Mouse (Mus musculus): Measurements from ENCODE around the gene Rbm38.

Gene Rbm38

DNA sequence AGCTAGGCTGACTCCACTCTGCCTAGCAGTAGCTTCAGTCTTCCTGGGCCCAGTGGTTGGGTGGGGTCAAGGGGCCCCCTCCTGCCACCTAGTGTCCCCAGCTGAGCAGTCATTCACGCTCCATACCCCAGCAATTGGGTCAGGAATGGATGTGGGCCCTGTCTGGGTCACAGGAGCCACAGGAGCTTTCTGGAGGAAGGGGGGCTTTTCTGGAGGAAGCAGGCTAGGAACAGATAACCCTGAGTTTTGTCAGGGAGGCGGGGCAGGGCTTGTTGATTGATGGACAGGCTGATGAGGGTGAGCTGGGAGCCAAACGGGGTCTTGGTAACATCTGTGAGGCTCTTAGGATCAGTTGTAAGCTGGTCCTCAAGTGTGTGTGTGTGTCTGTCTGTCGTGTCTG, 16.3 kb downstream of the Rbm38 start:
- DNase-seq (ENCODE audit: low spot score): no peak

DNA sequence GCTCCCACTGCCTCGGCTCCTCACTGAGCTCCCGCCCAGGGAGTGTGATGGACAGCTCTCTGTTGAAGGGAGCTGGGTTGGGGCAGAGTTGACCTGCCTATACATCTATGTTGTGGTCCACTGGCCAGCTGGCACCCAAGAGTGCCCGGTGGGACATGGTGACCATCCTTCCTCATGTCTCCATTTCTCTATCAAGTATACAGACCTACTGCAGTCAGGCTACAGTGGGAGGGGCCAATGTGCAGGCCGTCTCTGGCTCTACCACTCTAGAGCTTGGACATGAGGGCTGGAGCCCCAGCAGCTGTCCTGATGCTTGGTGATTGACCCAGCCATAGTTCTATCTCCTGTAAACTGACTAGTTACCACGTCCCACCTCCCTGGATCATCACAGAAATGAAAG, 17.0 kb downstream of the Rbm38 start:
- DNase-seq (ENCODE audit: low spot score): no peak

DNA sequence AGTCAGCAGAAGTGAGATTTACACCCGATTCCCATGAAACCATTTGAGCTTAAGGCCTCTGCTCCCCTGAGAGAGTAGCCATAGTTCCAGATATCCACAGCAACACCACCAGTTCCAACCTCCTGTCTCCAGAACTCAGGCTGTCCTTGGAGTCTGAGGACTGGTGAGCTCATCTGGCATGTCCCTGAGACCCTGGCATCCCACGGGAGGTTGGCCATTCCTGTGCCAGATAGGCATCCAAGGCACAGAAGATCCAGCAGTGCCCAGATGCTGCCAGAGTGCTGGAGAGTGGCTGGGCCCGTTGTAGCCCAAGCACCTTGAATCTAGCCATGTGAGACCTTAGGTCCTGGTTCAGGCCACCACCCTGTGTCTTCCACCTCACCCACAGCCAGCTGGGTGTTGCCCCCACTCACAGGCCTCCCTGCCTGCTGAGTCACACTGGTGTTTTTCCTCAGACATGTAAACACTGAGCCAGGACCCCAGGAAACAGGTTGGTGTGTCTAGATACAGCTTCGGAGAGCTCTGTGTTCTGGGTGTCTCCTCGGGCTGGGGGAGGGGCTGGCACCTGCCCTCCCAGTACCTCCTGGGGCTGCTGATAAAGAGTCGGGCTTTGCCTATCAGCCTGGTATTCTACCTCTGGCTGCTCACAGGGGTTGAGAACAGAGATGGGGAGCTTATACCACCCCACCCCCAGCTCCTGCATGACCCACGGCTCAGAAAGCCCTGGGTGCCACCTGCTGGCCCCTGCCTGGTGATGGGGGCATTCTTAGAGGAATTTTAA, 17.7 kb downstream of the Rbm38 start:
- DNase-seq (ENCODE audit: low spot score): no peak

- no peak for DNase-seq (ENCODE audit: low spot score)
Observed at GRCm38 (mm10) chr2:173039041-173039440, 18.7 kb downstream of the Rbm38 start.

GRCm38 (mm10) chr2:173040803-173041202, 20.5 kb downstream of the Rbm38 start:
- DNase-seq (ENCODE audit: low spot score): no peak

DNA sequence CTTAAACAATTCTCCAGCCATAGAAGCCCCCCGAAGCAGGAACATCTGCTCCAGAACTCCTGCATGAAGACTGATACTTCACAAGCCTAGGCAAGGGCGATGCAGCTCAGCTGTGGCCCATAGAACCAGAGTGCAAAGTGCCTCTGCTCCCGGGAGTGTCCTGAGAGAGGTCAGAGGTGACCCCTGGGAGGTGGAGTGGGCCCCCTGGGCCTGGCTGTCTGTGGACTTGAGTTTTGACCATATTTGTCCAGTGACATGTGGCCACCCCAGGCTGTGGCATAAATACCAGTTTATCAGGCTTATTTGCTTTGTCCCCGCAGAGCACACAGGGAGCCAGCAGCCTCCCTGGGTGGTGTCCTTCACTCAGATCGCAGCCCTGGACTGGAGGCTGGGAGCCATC, 20.9 kb downstream of the Rbm38 start:
- DNase-seq (ENCODE audit: low spot score): no peak

GRCm38 (mm10) chr2:173041893-173042292, 21.6 kb downstream of the Rbm38 start:
- DNase-seq (ENCODE audit: low spot score): no peak

DNA sequence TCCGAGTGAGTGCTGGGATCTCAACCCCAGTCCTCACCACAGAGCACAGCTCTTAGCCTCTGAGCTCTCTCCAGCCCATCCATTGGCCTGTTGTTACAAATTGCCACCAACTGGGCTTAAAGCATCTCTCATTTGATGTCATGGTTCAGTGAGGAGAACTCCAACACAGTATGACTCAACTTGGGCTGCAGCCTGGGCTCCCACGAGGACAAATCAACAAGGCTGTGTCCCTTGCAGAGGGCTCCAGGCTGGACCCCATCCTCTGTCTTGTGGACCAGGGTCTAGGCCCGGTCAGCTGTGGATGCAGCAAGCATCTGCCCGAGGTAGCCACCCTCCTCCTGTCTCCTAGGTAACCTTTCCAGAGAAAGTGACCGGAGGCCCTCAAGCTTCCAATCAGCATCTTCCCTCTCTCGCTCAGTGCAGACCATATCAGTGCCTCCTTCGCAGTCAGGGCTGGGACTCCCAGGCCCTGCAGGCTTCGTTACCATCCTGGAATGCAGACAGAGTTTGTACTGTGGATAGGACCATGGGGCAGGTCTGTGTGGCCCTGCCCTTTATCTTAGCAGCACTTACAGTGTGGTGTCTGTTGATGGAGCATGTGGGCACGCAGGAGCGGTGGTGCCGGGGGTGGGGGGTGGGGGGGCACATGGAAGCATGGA, 22.3 kb downstream of the Rbm38 start:
- DNase-seq (ENCODE audit: low spot score): no peak

DNA sequence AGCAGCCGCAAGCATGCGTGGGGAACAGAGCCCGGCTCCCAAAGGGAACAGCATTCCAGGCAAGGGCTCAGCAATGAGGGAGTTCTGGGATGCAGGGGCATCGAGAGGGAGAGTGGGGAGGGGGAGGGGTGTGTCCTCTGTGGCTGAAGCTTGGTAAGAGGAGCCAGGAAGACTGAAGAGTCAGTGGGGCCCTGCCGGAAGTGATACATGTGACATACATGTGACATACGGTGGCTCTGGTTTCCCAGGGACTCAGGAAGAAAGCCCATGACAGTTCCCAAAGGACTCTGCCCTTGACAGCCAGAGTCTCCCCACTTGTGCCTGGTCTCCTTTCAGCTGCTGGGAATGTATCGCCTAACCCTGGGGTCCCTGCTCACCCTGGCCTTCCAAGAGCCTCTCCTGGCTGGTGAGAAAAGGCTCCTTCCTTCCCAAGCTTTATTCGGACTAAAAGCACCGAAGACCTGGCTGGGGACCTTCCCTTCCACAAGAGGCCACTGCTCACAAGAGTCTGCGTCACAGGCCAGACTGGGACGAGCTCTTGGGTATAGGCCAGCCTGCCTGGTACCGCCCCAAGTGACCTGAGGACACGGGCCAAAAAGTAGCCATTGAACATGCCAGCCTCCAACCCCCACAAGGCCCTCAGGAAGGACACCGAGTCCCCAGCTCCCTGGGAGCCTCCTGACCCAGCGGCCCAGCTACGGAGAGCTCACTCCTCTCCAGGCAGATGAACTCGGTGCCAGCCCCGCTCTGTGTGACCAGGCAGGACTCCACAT, 24.1 kb downstream of the Rbm38 start:
- DNase-seq (ENCODE audit: low spot score): no peak

DNA sequence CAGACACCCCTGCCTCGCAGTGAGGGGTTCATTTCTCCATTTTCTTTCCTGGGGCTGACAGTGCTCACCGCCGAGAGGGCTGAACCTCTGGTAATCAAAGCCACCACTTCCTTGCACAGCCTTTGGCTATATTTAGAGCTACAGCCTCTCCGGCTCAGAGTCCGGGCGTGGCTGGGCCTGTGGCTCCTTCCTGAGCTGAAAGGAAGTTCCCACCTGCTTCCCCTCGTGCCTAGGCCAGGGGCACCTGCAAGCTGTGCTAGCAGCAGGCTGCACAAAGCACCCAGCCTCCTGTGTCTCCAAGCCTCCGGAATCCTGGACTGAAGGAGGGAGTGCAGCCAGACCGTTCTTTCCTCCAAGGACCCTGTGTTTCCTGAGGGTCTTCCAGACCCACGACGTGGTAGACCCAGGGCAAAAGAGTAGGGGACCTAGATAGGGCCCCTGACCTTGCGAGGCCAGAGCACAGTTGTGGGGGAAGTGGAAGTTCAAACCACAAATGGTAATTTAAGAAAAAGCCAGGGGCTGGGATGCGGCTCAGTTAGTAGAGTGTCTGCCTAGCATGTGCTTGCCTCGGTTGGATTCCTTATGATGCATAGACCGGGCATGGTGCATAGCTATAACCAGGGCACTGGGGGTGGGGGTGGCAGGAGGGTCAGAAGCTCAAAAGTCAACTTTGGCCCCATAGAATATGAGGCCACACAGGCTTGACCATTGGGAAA, 26.4 kb downstream of the Rbm38 start:
- DNase-seq (ENCODE audit: low spot score): no peak

DNA sequence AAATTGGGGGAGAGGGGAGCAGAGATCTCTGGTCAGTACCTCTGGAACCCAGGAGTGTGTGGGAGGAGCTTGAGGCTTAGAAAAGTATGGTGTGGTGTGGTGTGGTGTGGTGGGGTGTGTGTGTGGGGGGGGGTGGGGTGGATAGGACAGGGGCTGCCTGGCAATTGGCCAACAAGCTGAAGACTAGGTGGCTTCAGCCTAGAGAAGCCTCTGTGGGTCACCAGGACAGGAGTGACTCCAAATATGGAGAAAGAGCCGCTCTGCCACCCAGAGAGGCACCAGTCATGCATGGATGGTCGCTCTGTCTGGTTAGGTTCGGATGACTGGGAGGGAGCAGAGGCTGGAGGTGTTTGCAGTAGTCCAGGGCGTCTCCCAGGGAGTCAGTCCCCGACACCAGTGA, 27.2 kb downstream of the Rbm38 start:
- no peak for DNase-seq (ENCODE audit: low spot score)

GRCm38 (mm10) chr2:173048041-173048745, 27.9 kb downstream of the Rbm38 start:
- no peak for DNase-seq (ENCODE audit: low spot score)

DNA sequence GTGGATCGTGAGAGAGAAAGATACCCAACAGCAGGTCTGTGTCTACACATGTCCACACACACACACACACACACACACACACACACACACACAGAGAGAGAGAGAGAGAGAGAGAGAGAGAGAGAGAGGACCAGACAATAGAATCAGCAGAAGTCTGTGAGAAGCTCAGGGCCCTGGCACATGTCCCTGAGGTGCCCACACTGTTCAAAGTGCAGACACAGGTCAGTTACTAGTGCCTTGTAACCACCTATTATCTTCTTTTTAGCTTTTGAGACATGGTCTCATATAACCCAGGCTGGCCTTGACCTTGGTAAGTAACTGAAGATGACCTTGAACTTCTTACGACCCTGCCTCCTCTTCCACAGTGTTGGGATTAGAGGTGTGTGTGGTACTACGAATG, 28.9 kb downstream of the Rbm38 start:
- no peak for DNase-seq (ENCODE audit: low spot score)

GRCm38 (mm10) chr2:173049817-173050216, 29.5 kb downstream of the Rbm38 start:
- no peak for DNase-seq (ENCODE audit: low spot score)

DNA sequence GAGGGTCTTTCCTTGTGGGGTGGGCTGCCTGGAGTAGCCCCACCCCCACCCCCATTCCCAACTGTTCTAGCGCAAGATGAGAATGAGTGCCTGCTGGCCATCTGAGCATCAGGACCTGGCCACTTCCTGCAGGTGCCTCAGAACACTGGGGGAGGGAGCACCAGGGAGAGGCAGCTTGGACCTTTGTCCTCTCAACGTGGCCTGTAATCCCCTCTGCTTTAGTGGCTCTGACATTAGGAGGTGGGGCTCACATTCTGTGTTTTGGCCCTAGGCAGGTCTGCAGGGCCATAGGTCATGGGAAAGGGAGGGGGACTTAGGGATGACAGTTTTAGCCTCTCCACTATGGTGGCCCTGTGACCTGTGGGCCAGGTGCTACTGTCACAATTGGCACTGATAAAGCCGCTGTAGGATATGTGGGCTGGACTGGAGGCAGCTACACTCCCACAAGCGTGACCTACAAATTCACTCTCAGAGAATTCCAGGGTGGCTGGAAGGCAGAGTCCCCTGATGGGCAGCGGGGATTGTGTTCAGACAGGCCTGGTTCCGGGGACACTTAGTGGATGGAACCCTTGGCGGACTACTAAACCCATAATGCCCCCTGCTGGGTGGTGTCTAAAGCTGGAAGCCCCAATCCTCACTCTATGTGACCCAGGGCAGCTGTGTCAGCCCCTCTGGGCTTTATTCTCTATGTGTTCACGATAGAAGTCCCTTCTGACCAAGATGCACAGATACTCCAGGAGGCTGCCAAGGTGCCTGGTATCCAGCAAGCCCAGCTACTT, 30.5 kb downstream of the Rbm38 start:
- no peak for DNase-seq (ENCODE audit: low spot score)

DNA sequence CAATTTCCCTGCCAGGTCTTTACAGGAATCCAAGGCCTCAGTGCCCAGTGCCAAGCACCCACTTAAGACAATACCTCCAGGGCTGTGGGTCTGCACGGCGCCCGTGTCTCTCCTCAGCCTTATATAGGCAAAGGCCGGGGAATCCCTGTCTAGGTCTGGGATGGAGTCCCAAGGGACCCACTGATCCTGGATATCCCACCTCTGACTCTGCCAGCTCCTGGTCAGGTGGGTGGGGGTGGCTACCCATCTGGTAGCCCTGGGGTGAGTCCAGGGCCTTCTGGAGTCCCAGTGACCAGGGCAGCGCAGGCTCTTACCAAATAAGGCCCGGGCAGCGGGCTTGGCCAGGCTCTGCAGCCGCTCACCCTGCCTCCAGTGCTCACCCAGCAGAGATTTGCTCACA, 32.6 kb downstream of the Rbm38 start:
- DNase-seq (ENCODE audit: low spot score): no peak

DNA sequence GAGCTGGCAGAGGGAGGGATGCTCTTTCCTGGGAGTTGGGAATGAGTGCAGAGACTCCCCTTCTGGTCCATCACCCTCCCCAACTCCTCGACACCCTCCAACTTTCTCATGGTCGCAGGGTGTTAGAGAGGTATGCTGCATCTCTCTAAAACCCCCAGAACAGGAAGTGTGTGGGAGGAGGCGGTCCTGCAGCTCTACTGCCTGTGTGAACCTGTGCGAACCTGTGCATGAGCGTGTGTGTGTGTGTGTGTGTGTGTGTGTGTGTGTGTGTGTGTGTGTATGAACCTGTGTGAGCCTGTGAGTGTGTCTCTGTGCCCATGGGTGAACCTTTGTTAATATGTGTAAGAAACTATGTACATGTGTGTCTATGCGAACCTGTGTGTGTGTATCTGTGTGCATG, 33.5 kb downstream of the Rbm38 start:
- no peak for DNase-seq (ENCODE audit: low spot score)

DNA sequence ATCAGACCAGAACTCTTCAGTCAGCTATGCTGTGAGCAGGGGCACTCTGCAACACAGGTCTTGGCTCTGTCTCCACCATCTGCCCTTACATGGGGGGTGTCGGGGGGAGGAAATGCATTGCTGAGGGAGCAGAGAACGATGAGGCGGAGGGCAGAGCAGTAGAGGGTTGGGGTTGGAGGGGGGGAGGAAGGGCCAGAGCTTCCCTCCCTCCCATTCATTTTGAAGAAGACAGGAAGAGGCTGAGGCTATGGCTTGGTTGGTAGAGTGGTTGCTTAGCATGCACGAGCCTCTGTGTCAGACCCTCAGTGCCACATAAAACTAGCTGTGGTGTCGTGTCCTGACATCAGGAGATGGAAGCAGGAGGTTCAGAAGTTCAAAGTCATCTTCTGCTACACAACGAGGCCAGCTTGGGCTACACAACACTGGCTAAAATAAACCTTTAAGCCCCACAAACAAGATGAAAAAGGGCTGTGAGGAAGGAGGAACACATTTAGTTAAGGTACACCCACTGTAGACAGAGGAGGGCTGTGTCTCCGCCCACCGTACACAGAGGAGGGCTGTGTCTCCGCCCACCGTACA, 36.1 kb downstream of the Rbm38 start:
- no peak for DNase-seq (ENCODE audit: low spot score)

DNA sequence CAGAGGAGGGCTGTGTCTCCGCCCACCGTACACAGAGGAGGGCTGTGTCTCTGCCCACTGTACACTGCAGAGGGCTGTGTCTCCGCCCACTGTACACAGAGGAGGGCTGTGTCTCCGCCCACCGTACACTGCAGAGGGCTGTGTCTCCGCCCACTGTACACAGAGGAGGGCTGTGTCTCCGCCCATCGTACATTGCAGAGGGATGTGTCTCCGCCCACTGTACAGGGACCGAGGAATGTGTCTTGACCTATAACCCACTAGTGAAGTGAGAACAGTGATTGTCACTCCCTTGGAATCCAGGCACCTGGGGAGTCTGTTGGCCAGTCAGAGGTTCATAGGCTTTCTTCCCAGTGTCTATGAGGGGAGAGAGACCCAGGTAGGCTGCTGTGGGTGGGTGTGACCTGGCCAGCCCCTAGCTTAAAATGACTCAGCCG, 36.6 kb downstream of the Rbm38 start:
- no peak for DNase-seq (ENCODE audit: low spot score)

DNA sequence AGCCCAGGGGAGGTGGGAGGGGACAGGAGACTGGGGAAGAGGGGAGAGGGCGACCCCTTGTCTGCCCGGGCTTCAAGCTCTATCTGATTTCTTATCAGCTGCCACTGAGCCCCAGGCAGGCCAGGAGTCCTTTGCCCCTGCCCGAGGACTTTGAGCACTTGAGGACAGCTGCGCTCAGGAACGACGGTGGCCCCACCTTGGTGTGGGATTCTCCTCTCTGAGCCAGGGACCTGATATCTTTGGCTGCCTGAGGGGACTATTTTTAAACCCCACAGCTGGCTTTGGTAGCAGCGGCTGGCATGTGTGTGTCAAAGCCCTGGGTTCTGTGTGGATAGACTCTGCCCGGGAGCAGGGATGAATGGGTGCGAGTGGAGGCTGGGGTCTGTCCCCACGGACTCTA, 37.3 kb downstream of the Rbm38 start:
- no peak for DNase-seq (ENCODE audit: low spot score)

DNA sequence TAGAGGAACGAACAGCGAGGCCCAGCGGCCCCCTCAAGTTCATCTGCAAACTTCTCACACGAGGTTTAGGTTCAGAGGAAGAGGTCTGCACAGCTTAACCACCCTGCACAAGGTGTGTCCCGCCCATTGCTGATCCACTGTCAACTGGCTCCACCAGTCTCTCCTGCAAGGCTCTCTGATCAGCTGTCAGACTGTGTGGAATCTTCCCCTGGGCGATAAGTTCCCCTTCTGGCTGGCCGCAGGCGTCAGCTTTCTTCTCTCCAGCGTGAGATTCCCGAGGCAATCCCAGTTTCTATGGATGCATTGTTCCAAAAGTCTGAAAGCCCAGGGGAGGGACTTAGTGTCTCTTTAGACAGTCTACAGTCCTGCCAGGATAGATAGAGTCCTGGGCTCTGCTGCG, 38.0 kb downstream of the Rbm38 start:
- no peak for DNase-seq (ENCODE audit: low spot score)
